In the genomic region with DNA sequence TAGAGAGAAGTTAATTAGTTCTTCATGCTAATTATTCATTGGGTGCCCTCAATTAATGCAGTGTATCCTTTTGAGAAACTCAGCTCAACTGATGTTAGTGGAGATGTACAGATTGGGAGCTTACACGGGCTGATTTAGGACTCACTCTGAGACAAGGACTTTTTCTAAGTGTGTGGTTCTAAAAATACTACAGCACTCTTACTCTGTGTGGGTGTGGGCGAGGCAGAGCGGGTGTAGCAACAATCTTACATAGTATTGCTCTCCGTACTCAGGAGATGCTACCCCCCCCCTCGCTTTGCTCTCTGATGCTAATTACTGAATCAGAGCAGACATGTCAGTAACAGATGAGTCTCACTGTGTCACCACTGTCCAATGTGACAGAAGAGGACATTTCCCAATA, we compare ENCODE assay signal across 20 mouse cellular contexts.
DNase-seq lines count a peak whose midpoint lies in the region; ATAC-seq lines count a peak whose summit lies in the region.
"Had no signal": no experiment of that assay in that cellular context is flagged by ENCODE, and none has a peak within 500 bp of the region (broad histone marks: within the 10 kb centered on the region; RNA-seq: fewer than 3 reads in every experiment).

No protein-coding gene starts in this region.

- peak overlapping the region; percentile 14 for H3K4me2 ChIP-seq in heart, embryonic 14.5 days (ENCODE audit: low read length)
- H3K4me2 ChIP-seq: embryonic facial prominence, embryonic 12.5 days; hindbrain, embryonic 12.5 days; liver, embryonic 13.5 days; midbrain, embryonic 13.5 days; stomach, embryonic 15.5 days had no signal

- peaks cover 5% of the 10 kb centered on the region in 2 experiments; a peak in 2 of 4 replicates for H3K4me1 ChIP-seq in heart, embryonic 14.5 days (ENCODE audit: control insufficient read depth in 2 of 2, insufficient read depth in 2 of 2, low read length in 2 of 2)
- H3K4me1 ChIP-seq: embryonic facial prominence, embryonic 12.5 days; hindbrain, embryonic 12.5 days; liver, embryonic 13.5 days; midbrain, embryonic 13.5 days; stomach, embryonic 15.5 days had no signal

- H3K4me3 ChIP-seq in heart, embryonic 14.5 days (ENCODE audit: control insufficient read depth in 1 of 2, insufficient read depth in 1 of 2, low read depth in 1 of 2, low read length in 2 of 2) = no peak overlapping the region
- H3K4me3 ChIP-seq: embryonic facial prominence, embryonic 12.5 days; hindbrain, embryonic 12.5 days; liver, embryonic 13.5 days; midbrain, embryonic 13.5 days; stomach, embryonic 15.5 days had no signal

- peaks cover 6% of the 10 kb centered on the region; the same call in 1 of the 2 replicates for H3K9me3 ChIP-seq in heart, embryonic 14.5 days (ENCODE audit: control insufficient read depth, low read length)
- H3K9me3 ChIP-seq: embryonic facial prominence, embryonic 12.5 days; liver, embryonic 13.5 days; stomach, embryonic 15.5 days had no signal

- no peak overlapping the region for H3K9ac ChIP-seq in heart, embryonic 14.5 days (ENCODE audit: low read length)
- H3K9ac ChIP-seq: embryonic facial prominence, embryonic 12.5 days; forebrain, postnatal 0 days; hindbrain, embryonic 12.5 days; liver, embryonic 13.5 days; midbrain, embryonic 13.5 days; stomach, embryonic 15.5 days had no signal

- 35% methylated on average over 5 of the region's 5 CpGs for WGBS in heart, embryonic 14.5 days

- H3K36me3 ChIP-seq in heart, embryonic 14.5 days (ENCODE audit: control insufficient read depth, insufficient read depth, low read length) = no peaks in the 10 kb centered on the region
- H3K36me3 ChIP-seq: embryonic facial prominence, embryonic 12.5 days; hindbrain, embryonic 12.5 days; liver, embryonic 13.5 days; midbrain, embryonic 13.5 days; stomach, embryonic 15.5 days had no signal

- no peak for DNase-seq in heart, adult 8-10 months (ENCODE audit: low spot score)
- DNase-seq in left cerebral cortex, adult 9 months (ENCODE audit: low spot score in 2 of 2) = peak; percentile 22 to 48
- no peak for DNase-seq in left cerebral cortex, adult 8-10 months (ENCODE audit: low spot score in 2 of 2)
- peak; percentile 38 to 62 for DNase-seq in right cerebral cortex, postnatal 10 days (ENCODE audit: low spot score in 2 of 2)
- no peak for DNase-seq in right cerebral cortex, postnatal 25 days
- DNase-seq: adrenal gland, adult 8-10 months; cerebellum, adult 2 months; cerebellum, postnatal 25 days; forebrain, postnatal 0 days; heart, postnatal 10 days; liver, embryonic 13.5 days; lung, adult 2 months; lung, postnatal 14 days; thymus, postnatal 25 days had no signal

- H3K27ac ChIP-seq in heart, embryonic 14.5 days (replicated peaks in 1 of 2; ENCODE audit: control insufficient read depth in 1 of 2, insufficient read depth in 1 of 2, low read depth in 2 of 2, low read length in 2 of 2) = no peak overlapping the region
- H3K27ac ChIP-seq: embryonic facial prominence, embryonic 12.5 days; hindbrain, embryonic 12.5 days; liver, embryonic 13.5 days; midbrain, embryonic 13.5 days; stomach, embryonic 15.5 days had no signal

- ATAC-seq in heart, embryonic 14.5 days (ENCODE audit: insufficient number of reproducible peaks, insufficient read depth, low FRiP score, low read depth) = no peak; the same call in 1 of the 2 replicates
- ATAC-seq: activated CD4-positive, CD25-positive, alpha-beta regulatory T cell, adult 4 months; forebrain, postnatal 0 days; midbrain, embryonic 13.5 days had no signal

- H3K27me3 ChIP-seq in heart, embryonic 14.5 days (ENCODE audit: control insufficient read depth, insufficient read depth, low read length) = no peaks in the 10 kb centered on the region
- H3K27me3 ChIP-seq: embryonic facial prominence, embryonic 12.5 days; hindbrain, embryonic 12.5 days; liver, embryonic 13.5 days; midbrain, embryonic 13.5 days; stomach, embryonic 15.5 days had no signal

Comparison
In these comparisons a context has a peak if more than half of its experiments do, and no peak if none do; other contexts are left out.
1. DNase-seq: peak in left cerebral cortex, adult 9 months (2 of 2) and right cerebral cortex, postnatal 10 days (2 of 2); none in heart, adult 8-10 months (single experiment), left cerebral cortex, adult 8-10 months (0 of 2) and right cerebral cortex, postnatal 25 days (single experiment).